Mouse (Mus musculus) macrophage (primary cell): ENCODE data around the gene Enho. TPM values are rescaled to one million over a fixed set of nuclear protein-coding genes. Genes with fewer than 3 reads are reported as not detected.

Source experiments
- H3K27ac ChIP-seq: fragments of 350-480 bp; formaldehyde crosslinking; 2 replicates; pipeline ENCODE4 v1.9.0; 2021
- H3K36me3 ChIP-seq: fragments of 350-480 bp; formaldehyde crosslinking; 2 replicates; pipeline ENCODE4 v1.9.0; 2021; ENCODE audit errors: inconsistent target
- H3K4me3 ChIP-seq: fragments of 350-480 bp; formaldehyde crosslinking; 2 replicates; pipeline ENCODE4 v1.9.0; 2021; ENCODE audit errors: inconsistent target
- H3K79me2 ChIP-seq: fragments of 350-480 bp; formaldehyde crosslinking; 2 replicates; pipeline ENCODE4 v1.9.0; 2021; ENCODE audit errors: inconsistent target
- WGBS: methylation state at CpG from one replicate; pipeline ENCODE4 v1.1.7; 2026; ENCODE audit warnings: inconsistent platforms; ENCODE audit not compliant: missing documents; 5-methylcytosine and 5-hydroxymethylcytosine counted together
- polyA plus RNA-seq: library from polyadenylated mRNA; stranded (reverse); fragments of 250-400 nt; gene quantifications from 3 replicates; pipeline ENCODE4 v1.2.4, GENCODE M21; 2018; ENCODE audit warnings: inconsistent platforms

The Enho gene
- polyA plus RNA-seq, 1 experiment from 2014 or later, result 1.2 TPM

GRCm38 (mm10) chr4:41630196-41630595, 9.9 kb downstream of the Enho start:
- H3K36me3 ChIP-seq, result no peaks in the 10 kb centered on the region
- H3K4me3 ChIP-seq, result no peak overlapping the region
- no peak overlapping the region for H3K27ac ChIP-seq
- H3K79me2 ChIP-seq, result no peaks in the 10 kb centered on the region
- 92% methylated on average over 6 of the region's 6 CpGs for WGBS

- H3K27ac ChIP-seq, result peak overlapping the region; percentile 69
- no peaks in the 10 kb centered on the region for H3K36me3 ChIP-seq
- no peak overlapping the region for H3K4me3 ChIP-seq
- no peaks in the 10 kb centered on the region for H3K79me2 ChIP-seq
- 16% methylated on average over 8 of the region's 8 CpGs for WGBS
These were observed 11.8 kb downstream of the Enho start for GRCm38 (mm10) chr4:41628202-41628927.

- no peaks in the 10 kb centered on the region for H3K36me3 ChIP-seq
- WGBS, result over 99% methylated on average over 14 of the region's 14 CpGs
- H3K79me2 ChIP-seq, result no peaks in the 10 kb centered on the region
- H3K27ac ChIP-seq, result no peak overlapping the region
- no peak overlapping the region for H3K4me3 ChIP-seq
These were observed 18.1 kb downstream of the Enho start for GRCm38 (mm10) chr4:41622071-41622470.

- Histone ChIP-seq H3K4me3 (no peak overlapping the region), H3K27ac (no peak overlapping the region), H3K36me3 (no peaks in the 10 kb centered on the region), H3K79me2 (no peaks in the 10 kb centered on the region)
- 90% methylated on average over 12 of the region's 12 CpGs for WGBS
These were observed 21.0 kb downstream of the Enho start for GRCm38 (mm10) chr4:41618916-41619746.

- H3K4me3 ChIP-seq, result no peak overlapping the region
- no peaks in the 10 kb centered on the region for H3K36me3 ChIP-seq
- no peak overlapping the region for H3K27ac ChIP-seq
- no peaks in the 10 kb centered on the region for H3K79me2 ChIP-seq
- 92% methylated on average over 9 of the region's 9 CpGs for WGBS
These were observed 24.2 kb downstream of the Enho start for GRCm38 (mm10) chr4:41615661-41616599.

- H3K27ac ChIP-seq, result no peak overlapping the region
- H3K36me3 ChIP-seq, result no peaks in the 10 kb centered on the region
- no peaks in the 10 kb centered on the region for H3K79me2 ChIP-seq
- H3K4me3 ChIP-seq, result no peak overlapping the region
- 7% methylated on average over 7 of the region's 7 CpGs for WGBS
These were observed 26.0 kb downstream of the Enho start for GRCm38 (mm10) chr4:41614156-41614555.

- 88% methylated on average over 8 of the region's 8 CpGs for WGBS
- no peak overlapping the region for H3K4me3 ChIP-seq
- H3K36me3 ChIP-seq, result no peaks in the 10 kb centered on the region
- H3K79me2 ChIP-seq, result no peaks in the 10 kb centered on the region
- H3K27ac ChIP-seq, result no peak overlapping the region
These were observed 28.0 kb downstream of the Enho start for GRCm38 (mm10) chr4:41612166-41612565.

- 48% methylated on average over 6 of the region's 6 CpGs for WGBS
- H3K36me3 ChIP-seq, result no peaks in the 10 kb centered on the region
- H3K79me2 ChIP-seq, result no peaks in the 10 kb centered on the region
- H3K4me3 ChIP-seq, result no peak overlapping the region
- no peak overlapping the region for H3K27ac ChIP-seq
These were observed 29.5 kb downstream of the Enho start for GRCm38 (mm10) chr4:41610594-41610980.

- H3K79me2 ChIP-seq, result no peaks in the 10 kb centered on the region
- WGBS, result 85% methylated on average over 10 of the region's 10 CpGs
- H3K36me3 ChIP-seq, result no peaks in the 10 kb centered on the region
- no peak overlapping the region for H3K27ac ChIP-seq
- H3K4me3 ChIP-seq, result no peak overlapping the region
These were observed 30.2 kb downstream of the Enho start for GRCm38 (mm10) chr4:41609681-41610593.

- H3K79me2 ChIP-seq, result no peaks in the 10 kb centered on the region
- H3K27ac ChIP-seq, result no peak overlapping the region
- no peaks in the 10 kb centered on the region for H3K36me3 ChIP-seq
- no peak overlapping the region for H3K4me3 ChIP-seq
- WGBS, result 41% methylated on average over 4 of the region's 4 CpGs
These were observed 33.3 kb downstream of the Enho start for GRCm38 (mm10) chr4:41606784-41607183.

- Histone ChIP-seq H3K79me2 (no peaks in the 10 kb centered on the region), H3K27ac (no peak overlapping the region), H3K36me3 (no peaks in the 10 kb centered on the region), H3K4me3 (no peak overlapping the region)
- 49% methylated on average over 8 of the region's 8 CpGs for WGBS
These were observed 35.4 kb downstream of the Enho start for GRCm38 (mm10) chr4:41604476-41605396.

- WGBS, result 34% methylated on average over 4 of the region's 4 CpGs
- Histone ChIP-seq H3K36me3 (no peaks in the 10 kb centered on the region), H3K27ac (no peak overlapping the region), H3K4me3 (no peak overlapping the region), H3K79me2 (no peaks in the 10 kb centered on the region)
These were observed 37.3 kb downstream of the Enho start for GRCm38 (mm10) chr4:41602818-41603217.
